ENCODE assay signal across 9 mouse cellular contexts in the genomic region with DNA sequence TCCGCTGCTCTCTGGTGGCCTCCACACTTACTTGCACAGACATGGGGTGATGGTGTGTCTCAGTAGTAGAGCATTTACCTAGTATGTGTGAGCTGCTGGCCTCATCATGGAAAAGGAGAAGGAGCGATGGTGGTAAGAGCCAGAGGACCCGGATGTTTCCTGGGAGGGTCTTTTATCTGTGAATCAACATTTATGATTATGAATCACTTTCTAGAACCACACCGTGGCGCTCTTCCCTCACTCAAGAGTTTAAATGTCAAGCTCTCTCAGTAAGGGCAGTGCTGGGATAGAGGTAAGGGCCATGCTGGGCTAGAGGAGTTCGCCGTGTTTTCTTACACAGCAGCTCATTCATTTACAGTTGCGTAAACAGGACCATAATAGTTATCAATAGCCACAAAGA. TPM values are rescaled to one million over a fixed set of nuclear protein-coding genes. Genes with fewer than 3 reads are reported as not detected.
DNase-seq lines count a peak whose midpoint lies in the region; ATAC-seq and TF ChIP-seq lines count a peak whose summit lies in the region.
"Had no signal": no experiment of that assay in that cellular context is flagged by ENCODE, and none has a peak within 500 bp of the region (broad histone marks: within the 10 kb centered on the region; RNA-seq: fewer than 3 reads in every experiment).

No protein-coding gene starts in this region.

- H3K4me1 ChIP-seq in intestine, embryonic 14.5 days (replicated peaks; ENCODE audit: control insufficient read depth, insufficient read depth, low read length) = no peaks in the 10 kb centered on the region
- no peaks in the 10 kb centered on the region for H3K4me1 ChIP-seq in intestine, embryonic 15.5 days (replicated peaks)
- no peaks in the 10 kb centered on the region for H3K4me1 ChIP-seq in embryonic facial prominence, embryonic 11.5 days (ENCODE audit: control insufficient read depth, insufficient read depth, low read length)

- no peak overlapping the region for H3K9ac ChIP-seq in intestine, embryonic 14.5 days (ENCODE audit: low read length)
- H3K9ac ChIP-seq in intestine, embryonic 15.5 days = no peak overlapping the region
- H3K9ac ChIP-seq in embryonic facial prominence, embryonic 11.5 days (replicated peaks; ENCODE audit: low read length) = no peak overlapping the region

- no peak overlapping the region for H3K4me2 ChIP-seq in intestine, embryonic 14.5 days (ENCODE audit: low read length)
- no peak overlapping the region for H3K4me2 ChIP-seq in intestine, embryonic 15.5 days (replicated peaks)
- no peak overlapping the region for H3K4me2 ChIP-seq in embryonic facial prominence, embryonic 11.5 days (ENCODE audit: low read depth, low read length)
- peak overlapping the region; percentile 0 for H3K4me2 ChIP-seq in myocyte (ENCODE audit: low read depth)

- H3K27me3 ChIP-seq in intestine, embryonic 14.5 days (replicated peaks; ENCODE audit: control insufficient read depth, insufficient read depth, low read length) = no peaks in the 10 kb centered on the region
- H3K27me3 ChIP-seq in intestine, embryonic 15.5 days (replicated peaks) = no peaks in the 10 kb centered on the region
- no peaks in the 10 kb centered on the region for H3K27me3 ChIP-seq in embryonic facial prominence, embryonic 11.5 days (ENCODE audit: control insufficient read depth, insufficient read depth, low read length)
- no peaks in the 10 kb centered on the region for H3K27me3 ChIP-seq in myocyte (ENCODE audit: control insufficient read depth, insufficient read depth, insufficient read length)

- H3ac ChIP-seq in myocyte (ENCODE audit: control insufficient read depth, insufficient read length) = no peak overlapping the region

- ATAC-seq in intestine, embryonic 14.5 days (replicated peaks; ENCODE audit: low FRiP score, low TSS enrichment, low read depth) = no peak
- no peak; the same call in 1 of the 2 replicates for ATAC-seq in intestine, embryonic 15.5 days
- no peak for ATAC-seq in embryonic facial prominence, embryonic 11.5 days (replicated peaks; ENCODE audit: insufficient number of reproducible peaks, low FRiP score, low TSS enrichment, low read depth)

- no peaks in the 10 kb centered on the region for H3K79me2 ChIP-seq in myocyte (ENCODE audit: control insufficient read depth, insufficient read depth)

- peak; percentile 66 for DNase-seq in intestine, embryonic 14.5 days (ENCODE audit: low spot score)
- peak; percentile 18 for DNase-seq in urinary bladder, postnatal 14 days (ENCODE audit: low spot score)
- DNase-seq in urinary bladder, postnatal 25 days (ENCODE audit: low spot score) = no peak
- peak; percentile 64 for DNase-seq in embryonic facial prominence, embryonic 11.5 days (ENCODE audit: low spot score)
- DNase-seq in c-Kit-positive CD71-positive TER-119-positive erythroid progenitor cells, embryonic 14.5 days (ENCODE audit: low spot score) = no peak
- no peak for DNase-seq in spleen, postnatal 36 days (ENCODE audit: low spot score in 2 of 2)

- no peak for TF ChIP-seq POLR2A in myocyte (IDR thresholded peaks at IDR 0.05; ENCODE audit: insufficient read length, low read depth)

- H3K4me3 ChIP-seq in intestine, embryonic 14.5 days (ENCODE audit: low read depth, low read length) = no peak overlapping the region
- H3K4me3 ChIP-seq in intestine, embryonic 15.5 days (replicated peaks) = no peak overlapping the region
- H3K4me3 ChIP-seq in embryonic facial prominence, embryonic 11.5 days (ENCODE audit: low read depth, low read length) = no peak overlapping the region
- H3K4me3 ChIP-seq in myocyte = no peak overlapping the region
- H3K4me3 ChIP-seq: megakaryocyte, embryonic 14.5 days had no signal

- WGBS in intestine, embryonic 14.5 days = 48% methylated on average over 8 of the region's 8 CpGs
- WGBS in intestine, embryonic 15.5 days = 54% methylated on average over 8 of the region's 8 CpGs
- 63% methylated on average over 8 of the region's 8 CpGs for WGBS in embryonic facial prominence, embryonic 11.5 days

- H3K36me3 ChIP-seq in intestine, embryonic 14.5 days (ENCODE audit: control insufficient read depth, insufficient read depth, low read length) = no peaks in the 10 kb centered on the region
- no peaks in the 10 kb centered on the region for H3K36me3 ChIP-seq in intestine, embryonic 15.5 days
- no peaks in the 10 kb centered on the region for H3K36me3 ChIP-seq in embryonic facial prominence, embryonic 11.5 days (replicated peaks; ENCODE audit: control insufficient read depth, insufficient read depth, low read depth, low read length)
- H3K36me3 ChIP-seq in myocyte (ENCODE audit: control insufficient read depth, insufficient read depth) = no peaks in the 10 kb centered on the region

- H3K9me3 ChIP-seq in intestine, embryonic 14.5 days (ENCODE audit: control insufficient read depth, low read length) = no peaks in the 10 kb centered on the region
- H3K9me3 ChIP-seq in intestine, embryonic 15.5 days = no peaks in the 10 kb centered on the region
- H3K9me3 ChIP-seq in embryonic facial prominence, embryonic 11.5 days (replicated peaks; ENCODE audit: control insufficient read depth, low read length) = no peaks in the 10 kb centered on the region
- H3K9me3 ChIP-seq: megakaryocyte, embryonic 14.5 days had no signal

- no peak overlapping the region for H3K27ac ChIP-seq in intestine, embryonic 14.5 days (ENCODE audit: low read depth)
- no peak overlapping the region for H3K27ac ChIP-seq in intestine, embryonic 15.5 days
- no peak overlapping the region for H3K27ac ChIP-seq in embryonic facial prominence, embryonic 11.5 days (replicated peaks; ENCODE audit: low read depth, low read length)

TF ChIP-seq in myocyte, 11 proteins besides CTCF, POLR2A, EP300 and RAD21:
- TF ChIP-seq MYOG (IDR thresholded peaks at IDR 0.05; ENCODE audit: control insufficient read depth in 1 of 3, insufficient read depth in 1 of 3, insufficient read length in 2 of 3, low read depth in 2 of 3) = no peak
- no peak for TF ChIP-seq REST (IDR thresholded peaks at IDR 0.05; ENCODE audit: insufficient read depth, insufficient read length)
- no peak for TF ChIP-seq CEBPB (IDR thresholded peaks at IDR 0.05; ENCODE audit: insufficient read depth, poor library complexity, severe bottlenecking)
- no peak for TF ChIP-seq POLR2AphosphoS2 (IDR thresholded peaks at IDR 0.05; ENCODE audit: insufficient read length, low read depth)
- TF ChIP-seq E2F4 (IDR thresholded peaks at IDR 0.05; ENCODE audit: insufficient read depth) = no peak
- no peak for TF ChIP-seq MAX (IDR thresholded peaks at IDR 0.05; ENCODE audit: low read depth)
- TF ChIP-seq TCF3 (IDR thresholded peaks at IDR 0.05; ENCODE audit: insufficient read length, low read depth) = no peak
- TF ChIP-seq TCF12 (IDR thresholded peaks at IDR 0.05; ENCODE audit: insufficient read depth, poor library complexity, severe bottlenecking) = no peak
- TF ChIP-seq USF1 (IDR thresholded peaks at IDR 0.05; ENCODE audit: low read depth) = no peak
- TF ChIP-seq MYOD1 (IDR thresholded peaks at IDR 0.05; ENCODE audit: control insufficient read depth in 1 of 3, insufficient read length in 2 of 3, low read depth in 2 of 3) = no peak
- TF ChIP-seq SRF (IDR thresholded peaks at IDR 0.05; ENCODE audit: control insufficient read depth, insufficient read length, low read depth) = no peak

RNA-seq across cellular contexts. Expression of a gene that starts 19.2 kb away (rescaled TPM):
- 36.4 and 37.6 TPM in 2 replicates for polyA plus RNA-seq in intestine, embryonic 14.5 days (2014; fragmentation: Nextera tagmentation; extraction: Ambion mirVana)
- polyA plus RNA-seq in intestine, embryonic 15.5 days (2015; fragmentation: Nextera tagmentation; extraction: Ambion mirVana) = 25.7 and 25.9 TPM in 2 replicates
- 35.5 and 36.9 TPM in 2 replicates for polyA plus RNA-seq in embryonic facial prominence, embryonic 11.5 days (2014; fragmentation: Nextera tagmentation; extraction: Ambion mirVana)
- polyA plus RNA-seq in myocyte (2012; fragmentation: generic; extraction: Trizol) = 27.1 TPM

Comparison
In these comparisons a context has a peak if more than half of its experiments do, and no peak if none do; other contexts are left out.
1. DNase-seq: peak in intestine, embryonic 14.5 days (single experiment), urinary bladder, postnatal 14 days (single experiment) and embryonic facial prominence, embryonic 11.5 days (single experiment); none in urinary bladder, postnatal 25 days (single experiment), c-Kit-positive CD71-positive TER-119-positive erythroid progenitor cells, embryonic 14.5 days (single experiment) and spleen, postnatal 36 days (0 of 2).